Mouse (Mus musculus) cerebellum, postnatal 14 days (tissue): ENCODE measurements at regions not wholly inside any gene's neighbourhood (a gene's known extent, or its start where the extent isn't known, plus 50 kb on each side); places are given as distances from the start of the nearest gene placed in this dataset.

ENCODE experiments used
- DNase-seq, 2 experiments: peaks; one replicate each; pipeline ENCODE4 v3.0.0; 2021; ENCODE audit warnings: mixed read lengths in 2 of 2

DNA sequence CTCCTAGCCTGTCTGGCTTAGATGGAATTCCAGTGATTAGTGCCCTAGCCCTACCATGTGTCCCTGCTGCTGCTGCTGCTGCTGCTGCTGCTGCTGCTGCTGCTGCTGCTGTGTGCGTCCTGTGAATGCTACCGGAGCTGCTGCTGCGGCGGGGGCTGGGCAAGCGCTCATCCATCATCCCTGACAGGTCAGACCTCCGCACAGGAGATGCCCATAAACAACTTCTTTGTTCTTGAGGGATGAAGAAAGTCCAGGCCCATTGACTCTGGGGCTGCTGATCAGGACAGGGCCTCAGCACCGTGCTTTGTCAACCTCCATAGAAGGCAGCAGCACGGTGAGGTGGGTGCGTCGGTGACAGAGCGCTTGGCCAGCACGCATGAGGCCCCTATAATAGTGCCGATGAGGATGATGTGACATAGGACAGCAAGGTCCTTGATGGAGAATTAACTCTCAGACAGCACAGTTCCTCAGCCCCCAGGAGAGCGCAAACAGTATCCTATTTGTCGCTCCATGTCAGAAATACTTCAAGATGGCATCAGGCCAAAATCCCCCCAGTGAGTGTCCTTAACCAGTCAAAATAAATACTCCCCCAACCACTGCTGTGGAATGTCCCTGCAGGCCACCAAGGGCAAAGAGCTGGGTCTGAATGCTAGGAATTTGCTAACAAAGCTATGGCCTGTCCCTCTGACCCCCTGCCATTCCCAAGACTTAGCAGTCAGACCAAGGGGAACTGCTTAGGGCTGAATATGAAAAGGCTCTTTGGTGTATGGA lies 95.1 kb upstream of the Errfi1 start:
- no peak for DNase-seq

DNA sequence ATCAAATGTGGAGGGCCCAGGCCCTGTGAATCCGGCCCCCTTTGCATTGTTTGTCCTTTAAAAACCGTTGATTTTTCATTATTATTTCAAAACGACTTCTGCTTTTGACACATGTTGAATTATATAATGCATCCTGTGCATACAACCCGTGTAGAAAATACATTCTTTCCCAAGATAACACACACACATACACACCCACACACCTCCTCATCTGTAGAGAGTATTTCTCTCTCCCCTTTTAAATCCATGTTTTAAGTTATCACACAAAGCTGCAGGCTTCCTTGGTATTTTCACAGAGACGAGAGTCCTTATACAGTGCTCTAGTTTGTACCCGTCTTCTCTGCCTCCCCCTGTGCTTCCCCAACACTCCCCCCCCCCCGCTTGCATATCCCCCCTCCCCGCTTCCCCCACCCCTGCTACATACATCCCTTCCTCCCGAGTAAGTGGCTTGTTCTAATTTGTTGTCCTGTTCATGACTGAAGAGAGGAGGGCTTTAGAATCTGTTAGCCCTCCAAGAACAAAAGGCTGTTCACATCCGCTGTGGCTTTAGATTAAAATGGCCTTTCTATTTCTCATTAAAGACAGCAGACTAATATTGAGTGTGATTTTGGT lies 95.8 kb upstream of the Errfi1 start:
- DNase-seq: no peak

DNA sequence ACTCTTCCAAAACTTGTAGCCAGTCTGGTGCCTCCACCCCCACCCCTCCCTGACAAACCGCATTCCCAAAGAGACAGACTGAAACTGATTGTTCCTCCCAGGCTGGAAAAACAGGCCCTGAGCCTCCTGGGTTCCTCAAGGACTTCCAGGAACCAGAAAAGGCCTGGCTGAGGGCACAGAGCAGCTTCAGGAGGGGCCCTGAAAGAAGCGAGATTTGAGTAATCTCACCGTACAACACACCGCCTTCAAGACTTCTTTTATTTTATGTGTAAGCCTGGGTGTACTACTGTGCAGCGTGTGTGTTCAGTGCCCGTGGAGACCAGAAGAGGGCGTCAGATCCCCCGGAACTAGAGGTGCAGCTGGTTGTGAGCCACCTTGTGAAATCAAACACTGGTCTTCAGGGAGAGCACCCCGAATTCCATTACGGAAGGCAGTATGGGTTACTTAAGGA lies 96.4 kb upstream of the Errfi1 start:
- DNase-seq: no peak

DNA sequence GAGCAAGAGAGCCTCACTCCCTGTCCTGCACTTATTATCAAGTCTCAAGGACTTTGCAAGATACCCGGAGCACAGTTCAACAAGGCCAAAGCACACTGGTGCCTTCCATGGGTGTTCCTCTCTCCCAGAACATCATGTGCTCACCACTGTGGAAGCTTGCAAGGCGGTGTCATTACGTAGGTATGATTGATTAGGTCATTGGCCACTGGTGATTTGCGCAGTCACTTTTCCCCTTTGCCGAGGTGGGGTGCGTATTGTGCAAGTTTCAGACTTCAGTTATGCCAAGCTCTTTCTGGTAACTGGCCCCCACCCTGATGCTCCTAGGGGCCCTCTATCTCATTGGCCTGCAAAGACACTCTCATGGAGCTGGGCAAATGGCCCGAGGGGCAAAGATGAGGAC lies 98.3 kb upstream of the Errfi1 start:
- DNase-seq: no peak

DNA sequence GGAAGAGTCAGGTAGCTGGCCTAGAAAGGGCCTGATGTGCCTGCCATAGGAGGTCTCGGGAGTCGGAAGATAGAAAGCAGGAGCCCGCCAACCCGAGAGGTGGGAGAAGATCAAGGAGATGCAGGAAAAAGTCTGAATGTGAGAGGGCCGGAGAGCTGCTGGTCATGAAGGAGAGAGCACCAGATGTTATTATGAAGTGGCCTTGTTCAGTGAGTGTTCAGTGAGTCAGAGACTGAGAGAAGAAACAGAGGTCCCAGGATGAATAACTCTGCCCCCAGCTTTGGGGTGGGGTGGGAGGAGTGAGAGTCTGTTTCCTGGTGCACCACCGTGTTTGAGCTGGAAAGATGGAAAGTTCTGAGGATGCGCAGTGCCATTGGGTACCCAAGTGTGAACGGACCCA lies 100.2 kb upstream of the Slc45a1 start:
- DNase-seq: no peak

DNA sequence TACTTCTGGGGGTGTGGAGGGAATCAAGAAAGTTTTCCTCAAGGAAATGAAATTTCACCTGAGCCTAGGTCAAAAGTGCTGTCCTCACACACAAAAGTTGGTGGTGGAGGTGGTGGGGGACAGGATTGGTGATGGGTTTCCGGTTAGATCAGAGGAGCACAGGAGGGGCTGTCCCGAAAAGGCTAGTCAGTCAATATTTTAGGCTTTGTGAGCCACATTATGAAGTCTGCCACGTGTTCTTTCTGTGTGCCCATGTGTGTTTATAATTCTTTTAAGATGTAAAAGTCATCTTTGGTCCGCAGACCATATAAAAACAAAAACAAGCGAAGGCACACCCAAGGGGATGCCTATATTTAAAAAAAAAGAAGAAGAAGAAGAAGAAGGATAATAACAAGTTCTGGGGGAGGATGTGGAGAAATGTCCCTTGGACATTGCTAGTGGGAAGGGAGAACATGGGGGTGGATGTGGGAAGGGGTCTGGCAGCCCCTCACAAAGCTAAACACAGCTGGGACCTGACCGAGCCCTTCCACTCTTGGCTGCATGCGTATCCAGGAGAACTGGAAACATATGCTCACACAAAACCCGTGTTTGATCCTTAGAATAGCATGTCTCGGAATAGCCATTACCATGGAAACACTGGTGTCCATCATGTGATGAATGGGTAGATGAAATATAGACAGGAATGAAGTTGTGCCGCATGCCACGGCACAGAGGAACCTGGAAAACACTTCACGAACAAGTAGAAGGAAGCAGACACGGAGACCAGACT lies 98.7 kb upstream of the Slc45a1 start:
- no peak for DNase-seq

DNA sequence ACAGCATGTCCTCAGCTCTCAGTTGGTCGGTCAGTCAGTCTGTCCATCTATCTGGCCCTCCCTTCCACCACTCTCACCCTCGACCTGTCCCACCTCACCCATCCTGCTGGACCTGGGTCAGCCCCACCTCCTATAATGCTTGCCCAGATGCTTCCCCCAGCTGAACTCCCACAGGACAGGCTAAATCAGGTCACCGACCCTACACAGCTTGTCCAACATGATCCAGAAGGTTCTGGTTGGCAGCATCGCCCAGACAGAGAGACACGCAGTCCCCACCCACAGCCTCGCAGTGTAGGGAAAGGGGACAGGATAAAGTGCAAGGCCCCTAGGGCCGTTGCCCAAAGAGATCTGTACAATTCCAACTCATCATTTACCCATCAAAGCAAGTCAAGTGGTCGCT lies 97.1 kb upstream of the Slc45a1 start:
- DNase-seq: no peak

DNA sequence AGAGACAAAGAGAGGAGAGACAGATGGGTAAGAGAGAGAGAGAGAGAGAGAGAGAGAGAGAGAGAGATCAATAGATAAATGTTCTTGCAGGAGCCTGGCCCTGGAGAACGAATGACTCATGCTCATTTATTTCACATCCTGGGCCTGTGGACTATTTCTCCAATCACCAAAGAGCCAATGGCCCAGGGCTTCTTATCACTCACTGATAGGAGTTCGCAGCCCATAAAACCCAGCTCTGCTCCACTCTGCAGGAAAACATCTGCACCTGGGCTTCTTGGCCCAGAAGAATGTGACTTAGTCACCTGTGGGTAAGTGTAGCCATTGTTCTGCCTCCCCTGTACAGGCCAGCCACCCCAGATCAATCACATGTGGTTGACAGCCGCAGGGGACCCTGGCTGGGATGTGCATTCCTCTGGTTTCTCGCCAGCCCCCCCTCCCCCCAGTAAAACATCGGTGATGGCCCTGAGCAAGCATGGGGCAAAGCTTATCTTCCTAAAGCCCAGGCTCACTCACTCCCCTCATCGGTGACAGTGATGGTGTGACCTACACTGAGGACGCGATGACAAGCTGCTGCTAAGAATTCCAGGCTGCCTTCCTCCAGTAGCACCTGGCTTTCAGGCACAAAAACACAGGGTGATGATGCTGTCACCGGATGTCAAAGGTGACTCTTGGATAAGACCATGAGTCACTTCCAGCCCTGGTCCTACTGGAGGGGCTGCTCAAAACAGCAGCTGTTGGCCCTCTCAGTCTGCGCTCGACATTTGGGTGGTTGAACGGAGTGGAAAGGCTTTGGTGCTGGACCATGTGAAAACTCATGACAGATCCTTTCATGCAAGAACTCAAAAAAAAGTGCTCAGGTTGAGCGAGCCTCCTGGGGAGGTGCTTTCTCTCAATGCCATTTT lies 96.4 kb upstream of the Slc45a1 start:
- DNase-seq: no peak

DNA sequence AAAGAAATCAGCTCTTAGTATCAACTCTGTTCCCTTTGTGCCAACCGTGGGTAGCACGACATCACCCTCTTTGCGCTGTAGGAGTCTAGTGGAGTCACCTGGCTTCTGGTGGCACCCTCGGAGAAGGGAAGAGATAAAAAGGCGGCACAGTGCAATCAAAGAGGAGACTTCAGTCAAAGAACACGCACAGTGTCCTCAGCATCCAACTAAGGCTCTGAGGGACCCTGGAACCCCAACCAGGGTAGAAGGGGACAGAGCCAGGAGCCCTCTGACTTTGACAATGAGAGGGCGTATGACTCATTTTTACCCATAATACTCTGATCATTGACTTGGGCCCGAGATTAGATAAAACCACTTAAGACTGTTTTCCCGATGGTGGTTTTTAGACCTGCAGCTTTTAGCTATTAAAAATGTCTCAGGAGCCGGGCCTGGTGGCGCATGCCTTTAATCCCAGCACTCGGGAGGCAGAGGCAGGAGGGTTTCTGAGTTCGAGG lies 94.5 kb upstream of the Slc45a1 start:
- DNase-seq: no peak

DNA sequence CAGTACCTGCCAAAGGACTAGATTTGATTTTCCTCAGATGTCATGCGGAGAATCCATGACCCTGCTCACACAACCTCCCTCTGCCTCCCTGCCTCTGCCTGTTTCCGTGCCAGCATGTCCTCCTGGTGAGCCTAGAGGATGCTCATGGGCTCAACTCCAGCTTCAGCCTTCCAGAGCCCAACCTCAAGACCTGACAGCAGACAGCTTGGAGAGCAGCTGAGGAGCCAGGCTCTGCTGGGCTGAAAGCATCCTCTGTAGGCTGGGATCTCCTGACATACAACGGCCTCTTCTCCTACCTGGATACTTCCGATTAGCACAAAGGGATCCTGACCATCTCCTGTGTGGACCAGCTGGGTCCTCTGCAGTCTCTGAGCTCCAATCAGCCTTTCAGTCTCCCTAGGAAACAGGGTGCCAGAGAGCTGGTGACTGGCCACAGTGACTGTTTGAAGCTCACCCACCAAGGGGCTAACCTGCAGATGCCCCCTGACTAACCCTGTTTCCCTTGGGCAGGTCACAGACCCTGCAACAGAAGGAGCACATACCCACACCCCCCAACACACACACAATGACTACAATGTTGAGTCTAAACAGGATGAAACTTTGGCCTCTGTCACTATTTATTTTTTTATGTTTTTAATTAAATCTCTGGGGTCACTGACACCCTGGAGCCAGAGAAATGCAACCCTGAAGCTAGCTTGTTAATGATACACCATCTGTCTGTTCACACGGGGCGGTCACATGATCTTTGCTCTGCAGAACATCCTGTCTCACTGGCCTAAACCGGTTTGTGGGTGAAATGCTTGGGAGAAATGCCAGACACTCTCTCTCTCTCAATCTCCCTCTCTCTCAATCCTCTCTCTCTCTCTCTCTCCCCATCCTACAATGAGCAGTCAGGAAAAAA lies 93.8 kb upstream of the Slc45a1 start:
- peak; percentile 36 to 53 for DNase-seq

DNA sequence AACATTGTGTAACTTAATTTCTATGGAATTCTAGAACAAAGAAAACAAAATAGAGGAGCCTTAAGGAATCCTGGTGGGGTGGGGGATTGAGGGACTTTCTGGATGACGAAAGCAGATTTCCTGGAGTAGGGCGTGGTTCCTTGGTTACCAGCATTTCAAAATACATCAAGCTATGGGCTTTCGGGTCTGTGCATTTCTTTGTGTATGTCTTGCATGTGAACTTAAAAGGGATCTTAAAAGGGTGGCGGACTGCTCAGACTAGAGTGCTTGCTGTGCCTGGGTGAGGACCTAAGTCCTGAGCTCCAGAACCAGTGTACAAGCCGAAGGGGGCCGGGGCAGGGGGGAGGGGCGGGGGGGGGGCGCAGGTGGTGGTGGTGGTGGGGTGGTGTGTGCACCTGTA lies 91.5 kb upstream of the Slc45a1 start:
- no peak for DNase-seq

DNA sequence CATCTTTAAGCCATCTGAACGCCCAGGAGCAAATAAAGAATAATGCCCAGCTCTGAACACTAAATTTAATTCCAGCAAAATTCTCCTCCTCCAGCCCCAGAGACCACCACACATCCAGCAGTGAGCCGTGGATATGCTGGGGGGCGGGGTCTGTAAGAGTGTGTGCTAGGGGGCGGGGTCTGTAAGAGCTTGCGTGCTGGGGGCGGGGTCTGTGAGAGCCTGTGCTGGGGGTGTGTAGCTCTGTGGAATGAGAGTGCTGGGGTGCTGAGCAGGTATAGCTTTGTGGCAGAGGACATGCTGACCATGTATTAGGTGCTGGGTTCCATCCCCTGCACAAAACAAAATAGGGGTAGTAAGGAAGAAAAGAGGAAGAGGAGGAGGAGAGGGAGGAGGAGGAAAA lies 91.1 kb upstream of the Slc45a1 start:
- DNase-seq: no peak

DNA sequence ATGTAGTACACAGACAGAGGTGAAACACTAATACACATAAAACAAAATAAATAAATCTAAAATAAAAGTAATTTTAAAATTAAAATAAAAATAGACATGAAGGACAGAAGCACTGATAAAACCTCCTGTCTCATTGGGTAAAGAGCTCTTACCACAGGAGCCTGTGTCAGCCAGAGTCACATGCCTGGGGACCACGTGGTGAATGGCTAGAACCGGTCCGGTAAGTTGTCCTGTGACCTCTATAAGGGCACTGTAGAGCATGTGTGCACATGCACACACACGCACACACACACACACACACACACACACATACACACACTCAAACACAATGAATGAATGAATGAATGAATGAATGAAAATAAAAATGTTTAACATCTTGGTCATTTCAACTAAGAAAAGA lies 89.8 kb upstream of the Slc45a1 start:
- no peak for DNase-seq

DNA sequence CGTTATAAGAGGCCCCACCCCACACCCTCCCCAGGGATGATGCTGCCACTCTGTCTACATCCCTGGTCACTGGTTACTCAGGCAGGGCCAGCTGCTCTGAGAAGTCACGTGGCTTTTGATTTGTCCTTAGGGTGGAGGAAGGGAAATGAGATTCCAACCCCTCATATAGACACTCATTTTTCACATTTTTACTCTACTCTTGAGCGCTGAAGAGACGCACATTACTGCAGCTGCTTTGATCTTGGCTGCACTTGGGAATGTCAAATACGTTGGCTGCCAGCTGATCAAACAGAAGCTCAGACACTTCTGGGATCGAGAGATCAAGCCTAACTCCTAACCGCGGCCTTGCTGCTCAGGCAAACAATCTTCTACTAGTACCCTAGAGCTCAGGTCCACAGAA lies 88.2 kb upstream of the Slc45a1 start:
- DNase-seq: no peak

DNA sequence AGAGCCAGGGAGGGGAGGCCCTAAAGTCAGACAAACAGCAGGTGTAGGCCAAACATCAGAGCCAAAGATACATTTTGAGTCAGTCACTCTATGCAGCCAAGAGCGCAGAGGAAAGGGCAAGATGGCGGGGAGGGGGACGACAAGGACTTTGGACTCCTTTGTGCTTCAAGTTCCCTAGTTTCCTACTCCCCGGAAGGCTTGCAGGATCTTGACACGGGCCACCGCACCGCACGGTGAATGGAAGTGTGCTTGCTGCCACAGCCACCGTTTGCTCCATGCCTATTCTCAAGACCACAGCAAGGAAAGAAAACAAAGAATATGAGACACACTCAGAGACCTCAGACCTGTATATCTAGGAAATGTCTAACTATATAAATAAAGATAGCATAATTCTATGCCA lies 86.8 kb upstream of the Slc45a1 start:
- no peak for DNase-seq

DNA sequence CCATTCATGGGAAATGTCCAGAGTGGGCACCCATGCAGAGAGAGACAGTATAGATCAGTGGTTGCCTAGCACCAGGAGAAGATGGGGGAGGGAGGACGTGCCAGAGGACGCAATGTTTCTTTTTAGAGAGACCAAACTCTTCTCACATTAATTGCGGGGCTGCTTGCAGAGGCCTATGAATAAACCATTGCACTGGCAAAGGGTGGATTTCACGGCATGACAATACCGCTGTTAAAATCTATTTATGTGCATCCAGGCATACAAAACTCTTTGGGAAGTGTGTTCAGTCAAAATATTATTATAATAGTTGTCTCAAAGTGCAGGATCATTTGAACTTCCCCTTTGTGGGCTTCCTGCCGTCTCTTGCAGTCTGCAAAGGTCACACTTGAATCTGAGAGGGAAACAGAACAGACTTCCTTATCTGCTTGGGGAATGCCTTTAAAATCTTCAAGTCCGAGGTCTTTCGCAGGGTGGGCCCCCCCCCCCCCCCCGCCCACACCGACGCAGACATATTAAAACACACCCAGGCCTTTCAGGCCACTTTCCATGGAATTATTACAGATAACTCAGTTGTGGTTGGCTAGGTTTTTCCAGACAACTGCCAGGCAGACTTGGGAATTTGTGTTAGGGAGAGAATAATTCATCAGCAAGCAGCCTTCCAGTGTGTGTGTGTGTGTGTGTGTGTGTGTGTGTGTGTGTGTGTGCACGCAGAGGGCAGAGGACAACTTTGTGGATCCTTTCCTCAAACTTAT lies 78.3 kb upstream of the Slc45a1 start:
- no peak for DNase-seq

DNA sequence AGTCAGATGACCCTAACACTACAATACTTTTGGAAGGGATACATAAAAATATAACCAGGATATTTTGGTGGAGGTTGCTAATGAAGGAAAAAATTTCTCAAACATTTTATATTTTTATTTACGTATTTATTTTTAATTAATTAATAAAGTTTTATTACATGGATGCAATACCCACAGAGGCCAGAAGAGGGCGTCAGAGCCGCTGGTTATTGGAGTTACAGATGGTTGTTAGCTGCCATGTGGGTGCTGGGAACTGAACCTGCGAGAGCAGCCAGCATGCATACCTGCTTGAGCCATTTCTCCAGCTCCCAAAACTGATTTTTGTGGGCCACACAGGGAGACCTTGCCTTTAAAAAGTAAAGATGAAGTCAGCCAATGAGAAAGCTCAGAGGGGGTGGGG lies 74.6 kb upstream of the Slc45a1 start:
- no peak for DNase-seq

DNA sequence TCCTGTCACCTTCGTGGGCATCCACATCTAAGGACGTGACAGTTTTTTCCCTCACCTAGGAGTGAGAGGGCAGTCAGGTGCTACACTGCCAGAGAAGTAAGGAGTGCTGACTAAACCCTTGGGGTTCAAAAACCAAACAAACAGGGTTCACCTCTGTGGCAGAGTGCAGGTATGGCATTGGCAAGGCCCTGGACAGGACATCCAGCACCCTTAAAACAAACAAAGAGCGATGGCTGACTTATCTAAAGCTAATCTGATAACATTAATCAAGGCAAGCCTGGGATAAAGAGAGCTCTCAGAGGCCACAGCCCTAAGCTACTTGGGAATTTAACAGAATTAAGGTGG lies 74.1 kb upstream of the Slc45a1 start:
- DNase-seq: no peak

DNA sequence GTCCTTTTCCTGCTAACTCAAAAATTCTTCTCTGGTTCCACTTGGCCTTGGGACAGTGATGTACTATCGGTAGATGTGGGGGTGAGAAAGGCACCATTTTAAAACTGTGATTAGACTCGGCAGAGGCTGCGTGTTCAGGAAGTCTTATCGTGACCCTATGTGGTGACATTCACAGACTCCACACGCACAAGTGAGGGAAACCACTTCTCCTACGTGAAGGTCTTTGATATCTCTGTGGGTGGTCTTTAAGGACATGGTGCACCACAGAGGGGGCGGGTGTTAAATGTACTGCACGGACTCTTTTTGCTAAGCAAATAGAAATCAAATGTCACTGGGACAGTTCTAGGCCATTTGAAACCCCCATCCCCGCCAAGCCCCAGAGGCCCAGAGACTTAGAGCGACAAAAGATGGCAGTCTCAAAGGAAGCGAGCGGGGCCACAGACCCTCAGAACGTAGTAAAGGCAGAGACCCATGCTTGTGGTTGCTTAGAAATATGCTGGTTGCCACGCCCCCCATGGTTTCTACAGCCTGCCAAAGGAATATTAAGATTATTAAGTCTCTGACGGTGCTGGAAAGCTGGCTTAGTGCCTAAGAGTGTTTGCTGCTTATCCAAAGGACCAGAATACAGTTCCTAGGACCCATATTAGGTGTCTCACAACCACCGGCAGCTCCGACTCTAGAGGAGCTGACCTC lies 73.6 kb upstream of the Slc45a1 start:
- no peak for DNase-seq

DNA sequence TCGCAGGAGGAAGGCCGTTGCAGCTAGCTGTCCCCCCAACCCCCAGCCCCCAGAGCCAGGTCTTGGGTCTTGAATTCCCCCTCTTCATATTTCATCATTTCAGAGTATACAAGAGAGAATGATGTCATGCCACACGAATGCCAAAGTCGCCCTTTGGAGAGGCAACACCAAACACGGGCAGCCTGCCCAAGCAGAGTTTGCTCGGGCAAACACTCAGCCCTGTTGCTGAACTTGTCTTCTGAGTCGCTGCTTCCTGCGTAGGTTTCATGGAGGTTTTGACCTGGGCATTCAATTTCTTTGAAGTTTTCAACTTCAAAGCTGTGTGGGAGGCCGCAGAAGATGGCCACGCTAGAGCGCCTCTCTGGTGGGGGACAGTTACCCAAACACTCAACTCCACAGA lies 72.8 kb upstream of the Slc45a1 start:
- peak in 1 of 2 experiments; percentile 35 for DNase-seq
